Mouse (Mus musculus) urinary bladder, adult 2 months (tissue): ENCODE data around the gene Nhej1. TPM values are rescaled to one million over a fixed set of nuclear protein-coding genes. Genes with fewer than 3 reads are reported as not detected.
A peak's percentile ranks its signal among the peaks of the same experiment; 100 is the strongest.

ENCODE experiments used
- DNase-seq: peaks from one replicate; pipeline ENCODE4 v3.0.0; 2022; ENCODE audit warnings: low spot score
- polyA plus RNA-seq: library from polyadenylated mRNA; depleted of rRNA; stranded (reverse); fragments of >200 nt; gene quantifications from 2 replicates; pipeline ENCODE4 v1.2.3, GENCODE M21; 2012; rRNA removed

Gene Nhej1
- 3.4 and 4.3 TPM in 2 replicates for polyA plus RNA-seq

- peak; percentile 89 for DNase-seq
Observed at GRCm38 (mm10) chr1:75124346-75125321, at the start of gene Nhej1. Nhej1 (minus strand) TSS chr1:75125200.

GRCm38 (mm10) chr1:75168472-75169464 is 43.8 kb upstream of the Nhej1 start, which contains the start of gene Zfand2b:
Zfand2b (plus strand) TSS chr1:75168646.
- peak; percentile 95 for DNase-seq

GRCm38 (mm10) chr1:75168093-75168471 is 43.1 kb upstream of the Nhej1 start:
- no peak for DNase-seq

GRCm38 (mm10) chr1:75160256-75160617 is 35.2 kb upstream of the Nhej1 start:
- DNase-seq = no peak

- DNase-seq = no peak
Observed at GRCm38 (mm10) chr1:75159540-75160255, 34.7 kb upstream of the Nhej1 start.

- no peak for DNase-seq
Observed at GRCm38 (mm10) chr1:75158990-75159389, 34.0 kb upstream of the Nhej1 start.

GRCm38 (mm10) chr1:75155837-75156236 is 30.8 kb upstream of the Nhej1 start:
- DNase-seq = no peak

- no peak for DNase-seq
Observed at GRCm38 (mm10) chr1:75148727-75149126, 23.7 kb upstream of the Nhej1 start.

GRCm38 (mm10) chr1:75147411-75148135 is 22.6 kb upstream of the Nhej1 start:
- no peak for DNase-seq

- DNase-seq = no peak
Observed at GRCm38 (mm10) chr1:75145589-75145988, 20.6 kb upstream of the Nhej1 start.

- DNase-seq = peak; percentile 99
Observed at GRCm38 (mm10) chr1:75142301-75143261, 17.6 kb upstream of the Nhej1 start, which contains the start of the genes Cnppd1 and Retreg2. Cnppd1 (minus strand) TSS chr1:75142711. Retreg2 (plus strand) TSS chr1:75142778.

GRCm38 (mm10) chr1:75141486-75142190 is 16.6 kb upstream of the Nhej1 start:
- DNase-seq = peak; percentile 79

- no peak for DNase-seq
Observed at GRCm38 (mm10) chr1:75140601-75141190, 15.7 kb upstream of the Nhej1 start.

GRCm38 (mm10) chr1:75138448-75138847 is 13.4 kb upstream of the Nhej1 start:
- no peak for DNase-seq

- DNase-seq = no peak
Observed at GRCm38 (mm10) chr1:75136730-75137129, 11.7 kb upstream of the Nhej1 start.

- no peak for DNase-seq
Observed at GRCm38 (mm10) chr1:75136293-75136692, 11.3 kb upstream of the Nhej1 start.

GRCm38 (mm10) chr1:75133421-75134207 is 8.6 kb upstream of the Nhej1 start, which contains the start of gene Slc23a3:
Slc23a3 (minus strand) TSS chr1:75133890.
- DNase-seq = no peak
